Mouse (Mus musculus) liver, embryonic 12.5 days (tissue): ENCODE results near the gene Clpp. TPM values are rescaled to one million over a fixed set of nuclear protein-coding genes. Genes with fewer than 3 reads are reported as not detected.

ENCODE experiments used
- ATAC-seq: fragments of 200-750 bp; cut with Nextera tagmentation; 2 replicates; pipeline ENCODE4 v1.8.0; 2017; ENCODE audit warnings: moderate number of reproducible peaks, mild to moderate bottlenecking, moderate library complexity
- H3K27ac ChIP-seq: fragments of 300-500 bp; sonication (generic); 2 replicates; pipeline ENCODE4 v1.5.1; 2016; ENCODE audit warnings: mild to moderate bottlenecking
- H3K27me3 ChIP-seq: fragments of 300-500 bp; sonication (generic); replicated peaks from 2 replicates; pipeline ENCODE4 v1.6.1; 2016; ENCODE audit warnings: mild to moderate bottlenecking, moderate library complexity
- H3K36me3 ChIP-seq: fragments of 300-500 bp; sonication (generic); 2 replicates; pipeline ENCODE4 v1.6.1; 2016; ENCODE audit warnings: mild to moderate bottlenecking, moderate library complexity
- H3K4me1 ChIP-seq: fragments of 300-500 bp; sonication (generic); 2 replicates; pipeline ENCODE4 v1.6.1; 2016
- H3K4me2 ChIP-seq: fragments of 300-500 bp; sonication (generic); 2 replicates; pipeline ENCODE4 v1.6.1; 2016; ENCODE audit warnings: mild to moderate bottlenecking, moderate library complexity
- H3K4me3 ChIP-seq: fragments of 300-500 bp; sonication (generic); 2 replicates; pipeline ENCODE4 v1.5.1; 2016; ENCODE audit warnings: mild to moderate bottlenecking, moderate library complexity
- H3K9ac ChIP-seq: fragments of 300-500 bp; sonication (generic); 2 replicates; pipeline ENCODE4 v1.6.1; 2016; ENCODE audit warnings: mild to moderate bottlenecking, moderate library complexity
- H3K9me3 ChIP-seq: fragments of 300-500 bp; sonication (generic); replicated peaks from 2 replicates; pipeline ENCODE4 v1.6.1; 2016; ENCODE audit warnings: mild to moderate bottlenecking, moderate library complexity
- WGBS: fragments of 180-500 bp; shearing (Covaris S2); methylation state at CpG from one replicate; pipeline ENCODE4 v1.1.7; 2016; ENCODE audit not compliant: insufficient replicate concordance; 5-methylcytosine and 5-hydroxymethylcytosine counted together
- polyA plus RNA-seq: library from polyadenylated mRNA; unstranded; fragments of >200 nt; fragmentation: Nextera tagmentation; extraction: Ambion mirVana; gene quantifications from 2 replicates; pipeline ENCODE4 v1.2.1, GENCODE M21; 2016

Gene Clpp
- polyA plus RNA-seq, 1 experiment from 2014 or later: 115 TPM

- H3K9ac ChIP-seq: no peak overlapping the region
- peaks cover 12% of the 10 kb centered on the region for H3K4me1 ChIP-seq
- H3K4me2 ChIP-seq: no peak overlapping the region
- H3K9me3 ChIP-seq: no peaks in the 10 kb centered on the region
- 54% methylated on average over 13 of the region's 14 CpGs for WGBS
- no peak overlapping the region for H3K4me3 ChIP-seq
- peaks cover 29% of the 10 kb centered on the region for H3K27me3 ChIP-seq
- ATAC-seq: no peak
- H3K27ac ChIP-seq: no peak overlapping the region
- no peaks in the 10 kb centered on the region for H3K36me3 ChIP-seq
These were observed 16.0 kb upstream of the Clpp start for GRCm38 (mm10) chr17:56973956-56974707.

GRCm38 (mm10) chr17:56974708-56975240 lies 15.3 kb upstream of the Clpp start:
- no peak for ATAC-seq
- 69% methylated on average over 5 of the region's 5 CpGs for WGBS

GRCm38 (mm10) chr17:56975391-56975790 lies 14.7 kb upstream of the Clpp start:
- Histone ChIP-seq H3K4me1 (peaks cover 16% of the 10 kb centered on the region), H3K9ac (no peak overlapping the region), H3K27ac (no peak overlapping the region), H3K9me3 (no peaks in the 10 kb centered on the region), H3K36me3 (no peaks in the 10 kb centered on the region), H3K4me3 (no peak overlapping the region), H3K27me3 (peaks cover 17% of the 10 kb centered on the region), H3K4me2 (no peak overlapping the region)
- ATAC-seq: no peak
- WGBS: 63% methylated on average over 3 of the region's 3 CpGs

More at GRCm38 (mm10) chr17:56974708-56975240, 15.3 kb upstream of the Clpp start:
- H3K27me3 ChIP-seq: peaks cover 22% of the 10 kb centered on the region
- no peak overlapping the region for H3K27ac ChIP-seq
- no peak overlapping the region for H3K9ac ChIP-seq
- H3K36me3 ChIP-seq: no peaks in the 10 kb centered on the region
- H3K4me3 ChIP-seq: no peak overlapping the region
- no peaks in the 10 kb centered on the region for H3K9me3 ChIP-seq
- H3K4me2 ChIP-seq: no peak overlapping the region
- H3K4me1 ChIP-seq: peaks cover 12% of the 10 kb centered on the region

- no peak for ATAC-seq
- no peak overlapping the region for H3K4me2 ChIP-seq
- H3K27ac ChIP-seq: no peak overlapping the region
- no peak overlapping the region for H3K9ac ChIP-seq
- H3K36me3 ChIP-seq: no peaks in the 10 kb centered on the region
- peaks cover 5% of the 10 kb centered on the region for H3K27me3 ChIP-seq
- no peak overlapping the region for H3K4me3 ChIP-seq
- H3K9me3 ChIP-seq: no peaks in the 10 kb centered on the region
- H3K4me1 ChIP-seq: peaks cover 16% of the 10 kb centered on the region
- WGBS: 52% methylated on average over 8 of the region's 8 CpGs
These were observed 13.3 kb upstream of the Clpp start for GRCm38 (mm10) chr17:56976531-56977390.

GRCm38 (mm10) chr17:56979524-56979923 lies 10.6 kb upstream of the Clpp start:
- H3K4me2 ChIP-seq: no peak overlapping the region
- no peak overlapping the region for H3K4me3 ChIP-seq
- no peak overlapping the region for H3K27ac ChIP-seq
- no peaks in the 10 kb centered on the region for H3K27me3 ChIP-seq
- no peak overlapping the region for H3K9ac ChIP-seq
- 38% methylated on average over 6 of the region's 8 CpGs for WGBS
- H3K4me1 ChIP-seq: peaks cover 12% of the 10 kb centered on the region
- ATAC-seq: no peak
- H3K9me3 ChIP-seq: no peaks in the 10 kb centered on the region
- no peaks in the 10 kb centered on the region for H3K36me3 ChIP-seq

GRCm38 (mm10) chr17:56981049-56981448 lies 9.1 kb upstream of the Clpp start:
- 54% methylated on average over 7 of the region's 7 CpGs for WGBS
- Histone ChIP-seq H3K36me3 (no peaks in the 10 kb centered on the region), H3K9ac (no peak overlapping the region), H3K4me3 (no peak overlapping the region), H3K4me2 (no peak overlapping the region), H3K9me3 (no peaks in the 10 kb centered on the region), H3K27ac (no peak overlapping the region), H3K4me1 (0 out of 2 replicates have a peak, but pooled peaks cover 10% of the 10 kb centered on the region), H3K27me3 (no peaks in the 10 kb centered on the region)
- ATAC-seq: no peak

GRCm38 (mm10) chr17:56982013-56982412 lies 8.1 kb upstream of the Clpp start, which contains the start of gene Acer1:
Gene Acer1, minus strand, starts transcription at chr17:56982126.
- H3K9ac ChIP-seq: no peak within 1 kb of the TSS
- H3K9me3 ChIP-seq: no peaks in the 10 kb centered on the region
- ATAC-seq: no peak
- no peaks in the 10 kb centered on the region for H3K36me3 ChIP-seq
- H3K4me1 ChIP-seq: 0 out of 2 replicates have a peak, but pooled peaks cover 4% of the 10 kb centered on the region
- H3K27ac ChIP-seq: no peak within 1 kb of the TSS
- H3K27me3 ChIP-seq: no peaks in the 10 kb centered on the region
- H3K4me3 ChIP-seq: no peak within 1 kb of the TSS
- no peak within 1 kb of the TSS for H3K4me2 ChIP-seq
- 69% methylated on average over 5 of the region's 5 CpGs for WGBS

GRCm38 (mm10) chr17:56984886-56985285 lies 5.2 kb upstream of the Clpp start:
- no peak overlapping the region for H3K4me2 ChIP-seq
- WGBS: 66% methylated on average over 9 of the region's 9 CpGs
- no peaks in the 10 kb centered on the region for H3K9me3 ChIP-seq
- H3K27ac ChIP-seq: no peak overlapping the region
- no peak overlapping the region for H3K9ac ChIP-seq
- H3K27me3 ChIP-seq: no peaks in the 10 kb centered on the region
- no peak for ATAC-seq
- H3K4me1 ChIP-seq: 0 out of 2 replicates have a peak, but pooled peaks cover 2% of the 10 kb centered on the region
- H3K36me3 ChIP-seq: no peaks in the 10 kb centered on the region
- no peak overlapping the region for H3K4me3 ChIP-seq

GRCm38 (mm10) chr17:56985656-56986055 lies 4.4 kb upstream of the Clpp start:
- Histone ChIP-seq H3K4me2 (no peak overlapping the region), H3K27me3 (no peaks in the 10 kb centered on the region), H3K9ac (no peak overlapping the region), H3K9me3 (no peaks in the 10 kb centered on the region), H3K4me3 (no peak overlapping the region), H3K4me1 (peaks cover 2% of the 10 kb centered on the region), H3K36me3 (no peaks in the 10 kb centered on the region), H3K27ac (no peak overlapping the region)
- 61% methylated on average over 3 of the region's 3 CpGs for WGBS
- ATAC-seq: no peak

- H3K27me3 ChIP-seq: no peaks in the 10 kb centered on the region
- H3K9me3 ChIP-seq: no peaks in the 10 kb centered on the region
- peaks cover 8% of the 10 kb centered on the region for H3K4me1 ChIP-seq
- H3K4me2 ChIP-seq: no peak overlapping the region
- H3K27ac ChIP-seq: no peak overlapping the region
- no peak overlapping the region for H3K4me3 ChIP-seq
- no peak overlapping the region for H3K9ac ChIP-seq
- no peak for ATAC-seq
- WGBS: 76% methylated on average over 3 of the region's 3 CpGs
- H3K36me3 ChIP-seq: no peaks in the 10 kb centered on the region
These were observed 3.9 kb upstream of the Clpp start for GRCm38 (mm10) chr17:56986105-56986805.

GRCm38 (mm10) chr17:56988441-56988840 lies 1.7 kb upstream of the Clpp start:
- Histone ChIP-seq H3K27ac (no peak overlapping the region), H3K4me2 (no peak overlapping the region), H3K4me3 (no peak overlapping the region), H3K36me3 (peaks cover 19% of the 10 kb centered on the region), H3K27me3 (no peaks in the 10 kb centered on the region), H3K4me1 (peaks cover 18% of the 10 kb centered on the region), H3K9ac (no peak overlapping the region), H3K9me3 (no peaks in the 10 kb centered on the region)
- no peak for ATAC-seq
- WGBS: 73% methylated on average over 7 of the region's 7 CpGs
